Mouse (Mus musculus) left cerebral cortex, postnatal 36 days (tissue): ENCODE results near the gene Olfr1156. TPM values are rescaled to one million over a fixed set of nuclear protein-coding genes. Genes with fewer than 3 reads are reported as not detected.

Source experiments
- DNase-seq, 2 experiments: peaks; one replicate each; pipeline ENCODE4 v3.0.0; 2021 to 2022; ENCODE audit warnings: low spot score in 2 of 2, mixed read lengths in 1 of 2
- intact Hi-C: fragments of 180-260 bp; cut with DNase I; formaldehyde crosslinking; loops from one replicate; pipeline ENCODE4 v1.15.1; 2025
- total RNA-seq, 2 experiments: library from RNA; stranded (reverse); gene quantifications; 2 replicates each; pipeline ENCODE4 v1.2.3; 2021

Gene Olfr1156
- not detected for total RNA-seq

DNA sequence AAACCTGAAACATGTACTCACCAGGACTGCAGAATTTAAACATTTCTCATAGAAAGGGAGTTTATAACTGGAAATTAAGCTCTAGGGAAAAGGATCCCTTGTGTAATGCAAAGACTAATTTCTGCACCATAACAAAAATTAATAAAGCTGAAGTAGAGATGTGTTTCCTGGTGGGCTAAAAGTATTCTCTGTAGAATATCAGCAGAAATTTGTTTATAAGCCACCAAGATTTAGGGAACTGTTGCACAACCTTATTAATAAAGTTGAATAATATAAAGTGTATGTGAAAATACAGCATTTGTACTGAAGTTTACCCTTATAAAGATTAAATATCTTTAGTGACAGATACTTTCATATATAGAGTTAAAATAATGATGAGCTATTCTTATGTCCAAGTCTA lies at the start of gene Olfr1156:
Gene Olfr1156, minus strand, starts transcription at position 101 of the 400 bp plus-strand sequence.
- no peak for DNase-seq
- intact Hi-C loops, result no loop called here

DNA sequence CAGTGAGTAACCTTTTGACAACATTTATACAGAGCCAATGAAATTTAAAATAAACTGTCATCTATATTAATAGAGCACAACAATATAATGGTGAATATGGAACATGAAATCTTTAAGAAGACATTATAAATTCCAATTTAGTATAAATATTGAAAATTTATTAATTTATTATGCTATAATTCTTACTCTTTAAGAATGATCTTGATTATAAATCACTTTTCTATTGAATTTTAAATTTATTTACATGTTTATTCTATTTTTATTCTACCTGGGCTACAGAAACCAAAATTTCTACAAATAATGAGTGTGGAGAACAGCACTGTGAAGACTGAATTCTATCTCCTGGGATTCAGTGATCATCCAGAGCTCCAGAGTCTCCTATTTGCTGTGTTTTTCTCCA lies 36.9 kb upstream of the Olfr1156 start, which contains the start of gene Olfr1158:
Gene Olfr1158, plus strand, starts transcription at position 301 of the 400 bp plus-strand sequence.
- intact Hi-C loops, result no loop called here
- DNase-seq, result no peak

DNA sequence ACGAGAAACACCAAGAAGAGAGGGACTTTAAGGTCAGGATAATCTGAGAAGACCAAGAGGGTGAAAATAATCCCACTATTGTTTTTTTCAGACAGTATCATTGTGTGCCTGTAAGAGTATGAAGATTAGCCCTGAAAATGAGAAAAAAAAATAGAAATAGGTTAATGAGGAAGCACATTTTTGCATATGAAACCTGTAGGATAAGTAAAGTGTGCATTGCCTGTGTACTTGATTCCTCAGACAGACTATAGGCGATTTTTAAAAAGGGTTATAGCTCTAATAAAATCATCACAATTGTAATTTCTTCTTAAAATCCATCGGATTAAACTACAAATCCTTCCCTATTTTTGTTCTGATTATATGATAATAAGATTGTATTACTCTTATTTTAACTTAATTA lies 21.7 kb upstream of the Olfr1156 start, which contains the start of gene Olfr74:
Gene Olfr74, minus strand, starts transcription at position 101 of the 400 bp plus-strand sequence.
- intact Hi-C loops, result no loop called here
- DNase-seq, result no peak

DNA sequence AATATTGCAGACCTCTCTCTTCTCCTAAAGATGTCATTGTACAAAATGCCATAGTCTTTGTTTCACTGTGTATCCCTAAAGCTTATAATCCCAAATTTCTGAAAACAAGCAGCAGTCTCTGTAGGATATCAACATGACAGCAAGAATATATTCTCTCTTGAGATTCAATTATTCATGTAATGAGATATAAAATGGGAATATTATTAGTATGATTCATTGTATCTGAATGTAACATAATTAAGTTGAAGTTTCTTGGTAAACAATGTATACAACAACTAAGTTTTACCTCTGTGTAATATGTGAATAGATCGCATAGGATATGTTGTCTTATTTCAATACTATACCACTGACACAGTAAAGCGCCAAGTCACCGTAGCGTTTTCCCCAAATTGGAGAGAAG lies 15.3 kb upstream of the Olfr1156 start, which contains the start of gene Olfr1157:
Gene Olfr1157, minus strand, starts transcription at position 101 of the 400 bp plus-strand sequence.
- no peak for DNase-seq
- intact Hi-C loops, result no loop called here

DNA sequence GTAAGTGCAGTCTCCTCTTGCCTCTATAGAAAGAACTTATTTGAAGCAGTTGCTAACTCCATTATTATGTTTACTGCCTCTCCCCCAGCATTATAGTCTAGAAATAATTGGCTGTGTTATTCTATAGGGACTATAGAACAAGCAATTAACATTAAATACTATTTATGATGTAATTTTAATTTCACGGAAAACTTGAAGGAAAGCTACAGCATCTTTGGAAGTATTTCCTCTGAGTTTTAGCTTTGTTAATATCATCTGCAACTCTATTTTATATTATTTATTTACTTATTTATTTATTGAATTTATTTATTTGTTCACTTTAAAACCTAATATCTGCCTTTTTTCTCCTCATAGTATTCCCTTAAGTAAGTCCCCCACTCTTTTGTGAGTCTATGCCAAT lies 7.9 kb downstream of the Olfr1156 start, which contains the start of gene Olfr1155:
Gene Olfr1155, minus strand, starts transcription at position 101 of the 400 bp plus-strand sequence.
- DNase-seq, result no peak
- intact Hi-C loops, result no loop called here

DNA sequence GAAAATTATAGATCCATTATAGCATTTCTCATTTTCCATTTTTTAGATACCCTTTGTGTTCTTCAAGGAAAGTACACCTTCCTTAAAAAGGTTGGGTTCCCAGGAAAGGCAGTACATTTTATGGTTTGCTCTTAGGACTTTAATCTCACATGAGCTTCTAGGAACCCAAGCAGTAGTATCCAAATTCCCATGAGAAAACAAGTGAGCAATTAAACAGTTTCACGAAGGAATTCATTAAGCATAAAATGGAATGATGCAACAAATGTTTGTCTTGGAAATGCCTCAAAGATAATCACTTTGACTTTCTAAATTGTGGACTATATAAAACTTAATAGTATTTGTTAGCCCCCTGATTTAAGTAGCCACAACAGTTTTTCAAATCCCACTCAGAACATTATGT lies 47.8 kb downstream of the Olfr1156 start, which contains the start of gene Olfr1154:
Gene Olfr1154, minus strand, starts transcription at position 101 of the 400 bp plus-strand sequence.
- DNase-seq, result no peak
- intact Hi-C loops, result no loop called here

Other genes with a start within 250 kb of the Olfr1156 start
- gene Olfr1137, start 239.9 kb downstream of the Olfr1156 start, total RNA-seq, result not detected
- gene Olfr1138, start 213.1 kb downstream of the Olfr1156 start, total RNA-seq, result not detected
- gene Olfr1140, start 209.3 kb downstream of the Olfr1156 start, total RNA-seq, result not detected
- not detected for gene Olfr1141, start 199.1 kb downstream of the Olfr1156 start, total RNA-seq
- not detected for gene Olfr152, start 173.6 kb downstream of the Olfr1156 start, total RNA-seq
- not detected for gene Olfr1143, start 152.5 kb downstream of the Olfr1156 start, total RNA-seq
- gene Olfr1145, start 143.3 kb downstream of the Olfr1156 start, total RNA-seq, result not detected
- gene Olfr1148, start 122.6 kb downstream of the Olfr1156 start, total RNA-seq, result not detected
- not detected for gene Olfr1150-ps1, start 109.1 kb downstream of the Olfr1156 start, total RNA-seq
- gene Olfr1151, start 97.2 kb downstream of the Olfr1156 start, total RNA-seq, result not detected
- gene Olfr1152, start 86.6 kb downstream of the Olfr1156 start, total RNA-seq, result not detected
- not detected for gene Olfr1153, start 58.1 kb downstream of the Olfr1156 start, total RNA-seq
- not detected for gene Olfr1154, start 47.9 kb downstream of the Olfr1156 start, total RNA-seq
- not detected for gene Olfr1155, start 8.0 kb downstream of the Olfr1156 start, total RNA-seq
- gene Olfr1157, start 15.2 kb upstream of the Olfr1156 start, total RNA-seq, result not detected
- gene Olfr74, start 21.6 kb upstream of the Olfr1156 start, total RNA-seq, result not detected
- not detected for gene Olfr1158, start 37.0 kb upstream of the Olfr1156 start, total RNA-seq
- not detected for gene Olfr1160, start 55.2 kb upstream of the Olfr1156 start, total RNA-seq
- not detected for gene Olfr1161, start 69.7 kb upstream of the Olfr1156 start, total RNA-seq
- gene Olfr73, start 84.6 kb upstream of the Olfr1156 start, total RNA-seq, result not detected
- gene Olfr1162, start 98.0 kb upstream of the Olfr1156 start, total RNA-seq, result not detected
- not detected for gene Olfr1163, start 118.7 kb upstream of the Olfr1156 start, total RNA-seq
- not detected for gene Olfr1164, start 140.9 kb upstream of the Olfr1156 start, total RNA-seq
- not detected for gene Olfr1166, start 175.2 kb upstream of the Olfr1156 start, total RNA-seq
- not detected for gene Olfr1167, start 202.1 kb upstream of the Olfr1156 start, total RNA-seq
- not detected for gene Olfr1168, start 228.8 kb upstream of the Olfr1156 start, total RNA-seq